Mouse (Mus musculus) testis, adult 2 months (tissue): ENCODE data around the gene Tpcn2. TPM values are rescaled to one million over a fixed set of nuclear protein-coding genes. Genes with fewer than 3 reads are reported as not detected.

Experiments
- H3K27ac ChIP-seq: fragments of 200-500 bp; 2 replicates; pipeline ENCODE4 v1.5.1; 2012; ENCODE audit warnings: low read depth, low read length; ENCODE audit not compliant: control insufficient read depth, insufficient read depth
- H3K27me3 ChIP-seq: fragments of 200-500 bp; 2 replicates; pipeline ENCODE4 v1.6.1; 2012; ENCODE audit warnings: mild to moderate bottlenecking, low read length, moderate library complexity; ENCODE audit not compliant: control insufficient read depth, insufficient read depth
- H3K36me3 ChIP-seq: fragments of 200-500 bp; 2 replicates; pipeline ENCODE4 v1.6.1; 2012; ENCODE audit warnings: mild to moderate bottlenecking, low read length; ENCODE audit not compliant: control insufficient read depth, insufficient read depth
- H3K4me1 ChIP-seq: fragments of 200-500 bp; 2 replicates; pipeline ENCODE4 v1.6.1; 2012; ENCODE audit warnings: low read length; ENCODE audit not compliant: control insufficient read depth, insufficient read depth
- H3K4me3 ChIP-seq: fragments of 200-500 bp; 2 replicates; pipeline ENCODE4 v1.5.1; 2012; ENCODE audit warnings: low read depth, mild to moderate bottlenecking, low read length, moderate library complexity, mixed read lengths; ENCODE audit not compliant: control insufficient read depth
- CTCF ChIP-seq: fragments of 200-500 bp; IDR thresholded peaks from 2 replicates; pipeline ENCODE4 v1.5.1; 2012; ENCODE audit warnings: low read depth, mild to moderate bottlenecking, inconsistent platforms, low read length, moderate library complexity; ENCODE audit not compliant: control insufficient read depth, insufficient read depth, insufficient replicate concordance
- POLR2A ChIP-seq: fragments of 200-500 bp; IDR thresholded peaks from 2 replicates; pipeline ENCODE4 v1.6.1; 2012; ENCODE audit warnings: low read depth, mild to moderate bottlenecking, inconsistent platforms, low read length, moderate library complexity; ENCODE audit not compliant: control insufficient read depth
- polyA plus RNA-seq: library from polyadenylated mRNA; depleted of rRNA; stranded (reverse); fragments of >200 nt; gene quantifications from 2 replicates; pipeline ENCODE4 v1.2.3, GENCODE M21; 2012

Gene Tpcn2
- polyA plus RNA-seq, 1 experiment = 16.8 TPM

DNA sequence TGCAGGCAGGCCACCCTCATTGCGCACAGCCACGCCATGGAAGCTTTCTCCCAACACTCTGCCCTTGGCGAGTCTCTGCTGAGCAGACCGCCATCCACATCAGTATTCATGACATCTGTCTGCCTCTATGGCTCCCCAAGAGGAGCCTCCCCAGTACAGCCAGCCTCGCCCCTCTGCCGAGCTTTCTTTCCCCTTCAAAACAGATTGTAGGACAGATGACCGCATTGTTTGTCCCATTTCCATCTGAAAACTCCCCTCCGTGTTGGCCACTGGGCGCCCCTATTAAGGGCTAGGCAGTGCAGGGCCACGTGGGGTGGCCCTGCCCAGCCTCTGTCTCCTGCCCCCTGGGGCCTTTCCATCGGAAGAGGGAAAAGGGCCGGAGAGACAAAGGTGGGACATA is 110.7 kb downstream of the Tpcn2 start:
- Histone ChIP-seq H3K27ac (no peak overlapping the region), H3K4me3 (no peak overlapping the region), H3K36me3 (no peaks in the 10 kb centered on the region), H3K4me1 (no peaks in the 10 kb centered on the region; the same call in 1 of the 2 replicates), H3K27me3 (no peaks in the 10 kb centered on the region)
- TF ChIP-seq CTCF (no peak), POLR2A (no peak)

DNA sequence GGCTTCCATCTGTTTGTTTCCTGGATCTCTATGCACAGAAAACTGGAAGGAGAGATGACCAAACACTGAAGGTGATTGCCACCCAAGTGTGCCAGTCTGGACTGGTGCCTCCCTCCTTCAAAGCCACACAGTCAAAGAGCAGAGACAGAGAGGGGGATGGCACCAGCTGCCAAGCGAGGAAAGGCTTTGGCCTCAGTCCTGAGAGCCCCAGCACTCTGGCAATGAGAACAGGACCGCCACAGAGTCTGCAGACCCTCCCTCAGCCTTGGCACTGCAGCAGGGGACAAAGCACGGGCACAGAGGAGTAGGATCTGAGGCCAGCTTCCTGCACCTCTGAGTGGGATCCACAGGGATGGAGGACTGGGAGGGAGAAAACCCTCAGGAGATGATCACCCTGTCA is 114.1 kb downstream of the Tpcn2 start:
- Histone ChIP-seq H3K4me1 (no peaks in the 10 kb centered on the region; the same call in 1 of the 2 replicates), H3K27ac (no peak overlapping the region), H3K27me3 (no peaks in the 10 kb centered on the region), H3K4me3 (no peak overlapping the region), H3K36me3 (no peaks in the 10 kb centered on the region)
- no peak for TF ChIP-seq CTCF
- no peak for TF ChIP-seq POLR2A

DNA sequence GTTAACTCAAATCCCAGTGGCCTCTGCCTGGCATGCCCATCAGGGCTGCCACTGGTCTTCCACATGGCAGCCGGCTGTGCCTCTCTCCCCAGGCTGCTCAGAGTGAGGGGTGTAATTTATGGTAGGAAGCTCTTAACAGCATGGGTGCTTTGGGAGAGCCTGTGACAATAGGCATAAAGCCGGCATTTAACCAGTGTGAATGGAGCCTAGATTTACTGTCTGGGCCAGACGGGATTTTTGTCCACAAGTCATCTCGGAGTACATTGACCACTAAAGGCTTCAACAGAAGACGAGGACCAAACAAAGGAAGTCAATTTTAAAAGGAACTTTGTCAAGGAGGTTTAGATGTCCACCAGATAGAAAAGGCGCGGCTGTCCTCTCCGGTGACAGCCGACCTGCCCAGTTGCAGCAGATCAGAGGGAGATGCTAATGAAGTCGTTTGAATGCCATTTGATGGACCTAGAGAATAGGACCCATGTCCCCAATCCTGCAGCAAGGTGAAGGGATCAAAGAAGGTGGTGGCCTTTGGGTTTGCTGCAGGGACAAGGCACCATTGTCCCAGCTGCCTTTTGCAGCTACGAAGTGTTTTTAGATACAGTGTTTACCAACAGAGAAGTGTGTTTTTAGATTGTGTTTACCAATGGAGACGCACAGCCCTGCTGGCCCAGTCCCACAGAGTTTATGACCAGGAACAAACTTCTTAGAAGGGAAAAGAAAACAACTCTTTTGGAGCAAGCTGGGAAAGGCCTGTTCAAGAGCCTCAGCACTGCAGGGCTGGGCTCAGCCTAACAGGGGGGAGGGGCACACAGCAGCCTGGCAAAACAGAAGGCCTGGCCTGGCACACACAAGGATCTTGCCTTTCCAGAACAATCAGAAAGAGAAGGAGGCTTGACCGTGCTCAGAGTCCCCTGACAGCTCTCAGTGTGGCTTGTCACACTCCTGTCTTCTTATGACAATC is 124.2 kb downstream of the Tpcn2 start:
- Histone ChIP-seq H3K4me3 (no peak overlapping the region), H3K27me3 (no peaks in the 10 kb centered on the region), H3K27ac (no peak overlapping the region), H3K4me1 (no peaks in the 10 kb centered on the region), H3K36me3 (no peaks in the 10 kb centered on the region)
- TF ChIP-seq CTCF (no peak), POLR2A (no peak)

DNA sequence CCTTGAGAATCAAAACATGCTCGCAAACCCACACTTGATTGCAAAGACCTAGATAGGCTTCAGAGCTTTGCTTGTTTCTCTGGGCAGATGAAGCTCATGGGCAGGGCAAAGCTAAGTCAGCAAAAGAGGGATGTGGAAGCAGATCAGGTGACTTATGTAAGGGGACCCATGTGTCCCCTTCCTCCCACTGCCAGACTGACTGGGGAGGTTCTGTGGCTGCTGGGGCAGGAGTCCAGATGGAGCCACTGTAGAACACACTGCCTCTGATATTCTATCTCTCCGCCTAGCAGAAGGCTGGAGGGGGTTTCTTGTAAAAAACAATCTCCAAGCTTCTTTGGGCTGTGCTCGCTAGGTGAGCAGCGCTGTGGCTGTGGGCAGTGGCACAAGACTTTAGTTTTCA is 128.1 kb downstream of the Tpcn2 start:
- no peak overlapping the region for H3K4me3 ChIP-seq
- no peak overlapping the region for H3K27ac ChIP-seq
- H3K36me3 ChIP-seq = no peaks in the 10 kb centered on the region
- H3K27me3 ChIP-seq = no peaks in the 10 kb centered on the region
- TF ChIP-seq CTCF (no peak), POLR2A (no peak)
- H3K4me1 ChIP-seq = no peaks in the 10 kb centered on the region

DNA sequence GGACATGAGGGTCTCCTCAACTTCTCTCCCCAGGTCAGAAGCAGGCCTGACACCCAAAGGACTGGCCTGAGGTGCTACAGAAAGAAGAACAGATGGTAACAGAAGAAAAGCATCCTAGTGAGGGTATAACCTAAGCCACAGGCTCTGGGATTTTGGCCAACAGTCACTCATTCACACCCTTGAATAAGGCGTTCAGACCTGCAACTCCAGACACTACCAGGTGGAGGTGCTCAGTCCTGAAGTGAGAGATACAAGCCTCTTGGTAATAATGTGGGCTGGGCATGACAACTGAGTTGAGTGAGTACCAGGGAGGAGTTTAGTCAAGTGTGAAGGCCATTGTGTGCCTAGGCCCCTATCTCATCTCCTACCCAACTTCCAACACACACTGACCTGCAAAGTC is 129.7 kb downstream of the Tpcn2 start:
- Histone ChIP-seq H3K4me3 (no peak overlapping the region), H3K4me1 (no peaks in the 10 kb centered on the region), H3K36me3 (no peaks in the 10 kb centered on the region), H3K27me3 (no peaks in the 10 kb centered on the region), H3K27ac (no peak overlapping the region)
- TF ChIP-seq POLR2A (no peak), CTCF (no peak)

DNA sequence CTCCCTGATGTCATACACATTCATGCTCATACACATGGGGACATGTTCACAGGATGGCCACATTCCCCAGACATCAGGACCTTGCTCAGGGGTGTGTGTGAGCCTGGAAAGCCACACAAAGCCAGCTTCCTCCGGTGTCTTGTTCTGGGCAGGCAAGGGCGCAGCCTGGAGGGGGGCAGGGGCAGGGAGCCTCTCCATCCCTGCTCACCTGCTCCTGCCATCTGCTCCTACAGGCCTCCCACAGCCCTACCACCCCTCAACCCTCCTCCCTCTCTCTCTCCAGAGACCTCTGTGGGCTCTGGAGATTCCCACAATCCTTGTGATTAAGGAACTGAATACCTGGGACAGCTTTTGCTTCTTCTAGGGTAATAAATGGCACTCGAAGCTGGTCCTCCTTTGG is 132.0 kb downstream of the Tpcn2 start:
- no peaks in the 10 kb centered on the region for H3K27me3 ChIP-seq
- no peak overlapping the region for H3K27ac ChIP-seq
- H3K36me3 ChIP-seq = no peaks in the 10 kb centered on the region
- H3K4me1 ChIP-seq = no peaks in the 10 kb centered on the region
- no peak overlapping the region for H3K4me3 ChIP-seq
- TF ChIP-seq CTCF = no peak
- no peak for TF ChIP-seq POLR2A

DNA sequence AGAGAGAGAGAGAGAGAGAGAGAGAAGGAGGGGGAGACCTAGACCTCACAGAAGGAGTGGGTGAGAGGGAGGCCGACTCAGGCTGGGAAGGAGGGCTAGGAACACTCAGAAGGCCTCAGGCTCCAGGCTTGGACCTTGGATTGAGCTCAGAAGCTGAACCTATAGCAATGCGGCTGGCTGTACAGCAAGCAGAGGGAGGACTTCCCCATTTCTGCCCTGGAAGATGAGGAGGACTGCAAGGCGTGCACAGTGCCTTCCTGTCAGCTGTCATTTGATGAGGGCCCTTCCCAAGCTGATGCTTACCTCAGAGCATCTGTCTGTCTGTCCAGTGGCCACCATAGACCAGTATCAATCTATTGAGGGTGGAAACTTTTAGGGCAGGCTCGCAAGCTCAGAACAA is 134.9 kb downstream of the Tpcn2 start:
- H3K4me3 ChIP-seq = no peak overlapping the region
- no peaks in the 10 kb centered on the region for H3K36me3 ChIP-seq
- no peaks in the 10 kb centered on the region for H3K4me1 ChIP-seq
- H3K27ac ChIP-seq = no peak overlapping the region
- TF ChIP-seq CTCF (no peak), POLR2A (no peak)
- no peaks in the 10 kb centered on the region for H3K27me3 ChIP-seq
